Mouse (Mus musculus): Measurements from ENCODE around the gene Gm45021. TPM values are rescaled to one million over a fixed set of nuclear protein-coding genes. Genes with fewer than 3 reads are reported as not detected.

The Gm45021 gene
- total and polyA plus RNA-seq, 2 experiments from 2014 or later: not detected

DNA sequence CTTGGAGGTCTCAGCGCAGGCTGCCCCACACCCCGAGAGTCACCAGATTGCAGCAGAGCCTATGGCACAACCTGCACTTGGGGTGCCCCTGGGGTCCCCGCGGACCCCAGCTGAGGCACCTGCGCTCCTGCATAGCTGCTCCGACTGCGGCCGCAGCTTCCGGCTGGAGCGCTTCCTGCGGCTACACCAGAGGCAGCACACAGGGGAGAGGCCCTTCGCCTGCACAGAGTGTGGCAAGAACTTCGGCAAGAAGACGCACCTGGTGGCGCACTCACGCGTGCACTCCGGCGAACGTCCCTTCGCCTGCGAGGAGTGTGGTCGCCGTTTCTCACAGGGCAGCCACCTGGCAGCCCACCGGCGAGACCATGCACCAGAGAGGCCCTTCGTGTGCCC is 7.8 kb downstream of the Gm45021 start:
- 96% methylated on average over 27 of the region's 27 CpGs for WGBS

DNA sequence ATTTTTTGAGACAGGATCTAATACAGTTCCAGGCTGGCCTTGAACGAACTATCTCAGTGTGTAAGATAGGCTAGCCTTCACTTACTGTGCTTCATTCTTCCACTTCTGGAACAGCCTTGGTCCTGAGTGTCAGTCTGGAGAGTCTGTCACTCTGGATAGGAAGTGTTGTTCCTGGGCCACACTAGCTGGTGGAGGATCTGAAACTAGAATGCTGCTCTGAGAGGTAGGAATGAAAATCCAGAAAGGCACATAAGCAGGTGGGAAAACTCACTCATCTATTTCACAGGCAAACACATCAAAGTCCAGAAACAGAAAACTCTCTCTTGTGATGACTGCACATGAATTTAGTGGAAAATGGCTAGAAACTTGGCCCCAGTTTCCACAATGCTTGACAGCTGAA is 11.2 kb downstream of the Gm45021 start:
- Histone ChIP-seq H3K9me3 (ENCODE audit: low read length) (peaks cover 12% of the 10 kb centered on the region; the same call in 1 of the 2 replicates), H3K27ac (ENCODE audit: low read depth, low read length) (no peak overlapping the region), H3K4me3 (ENCODE audit: low read depth, low read length) (no peak overlapping the region), H3K36me3 (ENCODE audit: insufficient read depth) (peaks cover 30% of the 10 kb centered on the region), H3K9ac (no peak overlapping the region), H3K4me1 (ENCODE audit: insufficient read depth) (peaks cover 9% of the 10 kb centered on the region; the same call in 1 of the 2 replicates), H3K27me3 (ENCODE audit: insufficient read depth, low read length) (no peaks in the 10 kb centered on the region), H3K4me2 (ENCODE audit: low read depth) (no peak overlapping the region)
- WGBS: 91% methylated on average over 1 of the region's 1 CpGs
- ATAC-seq: no peak
- no peak for TF ChIP-seq CTCF (IDR thresholded peaks at IDR 0.05; ENCODE audit: low read depth)
- DNase-seq: no peak

More for the DNA sequence above, 7.8 kb downstream of the Gm45021 start:
- peaks cover 12% of the 10 kb centered on the region; the same call in 1 of the 2 replicates for H3K9me3 ChIP-seq (ENCODE audit: low read length)
- no peak overlapping the region for H3K27ac ChIP-seq (ENCODE audit: low read depth, low read length)
- TF ChIP-seq CTCF (IDR thresholded peaks at IDR 0.05; ENCODE audit: low read depth): no peak
- no peak for ATAC-seq
- peaks cover 30% of the 10 kb centered on the region for H3K36me3 ChIP-seq (ENCODE audit: insufficient read depth)
- no peak overlapping the region for H3K9ac ChIP-seq
- DNase-seq: no peak
- H3K27me3 ChIP-seq (ENCODE audit: insufficient read depth, low read length): no peaks in the 10 kb centered on the region
- no peak overlapping the region for H3K4me2 ChIP-seq (ENCODE audit: low read depth)
- no peak overlapping the region for H3K4me3 ChIP-seq (ENCODE audit: low read depth, low read length)
- 0 out of 2 replicates have a peak, but pooled peaks cover 3% of the 10 kb centered on the region for H3K4me1 ChIP-seq (ENCODE audit: insufficient read depth)

DNA sequence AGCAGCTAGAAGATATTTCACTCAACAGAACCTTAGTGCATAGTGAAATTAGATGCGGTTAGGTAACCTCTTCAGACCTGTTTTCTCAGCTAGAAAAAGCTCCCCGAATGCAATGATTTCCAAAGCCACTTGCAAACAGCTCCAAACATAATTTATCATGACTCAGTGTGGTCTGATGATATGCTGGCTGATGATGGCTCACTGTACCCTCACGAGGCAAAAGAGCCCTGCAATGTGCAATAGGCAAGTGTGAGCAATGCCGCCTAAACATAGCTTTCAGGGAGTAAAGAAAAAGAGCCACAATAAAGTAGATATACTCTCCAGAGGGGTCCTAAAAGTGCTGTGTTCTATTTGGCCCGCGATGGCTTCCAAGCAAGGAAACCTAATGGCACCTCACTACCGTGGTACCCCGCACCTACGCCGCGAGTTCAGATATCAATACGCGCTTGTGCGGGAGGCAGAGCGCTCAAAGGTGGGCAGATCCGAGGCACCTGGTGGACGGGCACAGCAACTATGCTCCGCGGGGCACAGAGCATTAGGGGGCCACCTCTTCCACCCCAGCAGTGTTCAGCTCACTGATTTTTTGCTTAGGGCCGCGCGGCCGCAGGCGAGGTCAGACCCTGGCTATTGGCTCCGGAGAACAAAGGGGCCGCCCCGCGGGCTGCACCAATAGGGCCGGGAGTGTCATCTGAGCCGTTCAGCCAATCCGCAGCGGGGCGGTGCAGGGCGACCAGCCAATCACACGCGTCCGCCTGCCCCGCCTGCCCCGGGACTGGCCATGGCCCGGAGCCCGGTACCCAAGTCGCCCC is 12.1 kb downstream of the Gm45021 start, which contains the start of gene Zfp775:
Gene Zfp775 (plus strand): TSS at position 793 of the 809 bp plus-strand sequence.
- H3K9me3 ChIP-seq (ENCODE audit: low read length): peaks cover 12% of the 10 kb centered on the region; the same call in 1 of the 2 replicates
- H3K4me2 ChIP-seq (ENCODE audit: low read depth): peak within 1 kb of the TSS; percentile 97
- no peak for TF ChIP-seq CTCF (IDR thresholded peaks at IDR 0.05; ENCODE audit: low read depth)
- peak; percentile 97 for DNase-seq
- no peaks in the 10 kb centered on the region for H3K27me3 ChIP-seq (ENCODE audit: insufficient read depth, low read length)
- H3K4me1 ChIP-seq (ENCODE audit: insufficient read depth): peaks cover 9% of the 10 kb centered on the region; the same call in 1 of the 2 replicates
- WGBS: 5% methylated on average over 42 of the region's 42 CpGs
- ATAC-seq: peak; percentile 99
- peak within 1 kb of the TSS; percentile 70 for H3K4me3 ChIP-seq (ENCODE audit: low read depth, low read length)
- H3K27ac ChIP-seq (ENCODE audit: low read depth, low read length): peak within 1 kb of the TSS; percentile 91
- peak within 1 kb of the TSS; percentile 94 for H3K9ac ChIP-seq
- H3K36me3 ChIP-seq (ENCODE audit: insufficient read depth): peaks cover 25% of the 10 kb centered on the region

DNA sequence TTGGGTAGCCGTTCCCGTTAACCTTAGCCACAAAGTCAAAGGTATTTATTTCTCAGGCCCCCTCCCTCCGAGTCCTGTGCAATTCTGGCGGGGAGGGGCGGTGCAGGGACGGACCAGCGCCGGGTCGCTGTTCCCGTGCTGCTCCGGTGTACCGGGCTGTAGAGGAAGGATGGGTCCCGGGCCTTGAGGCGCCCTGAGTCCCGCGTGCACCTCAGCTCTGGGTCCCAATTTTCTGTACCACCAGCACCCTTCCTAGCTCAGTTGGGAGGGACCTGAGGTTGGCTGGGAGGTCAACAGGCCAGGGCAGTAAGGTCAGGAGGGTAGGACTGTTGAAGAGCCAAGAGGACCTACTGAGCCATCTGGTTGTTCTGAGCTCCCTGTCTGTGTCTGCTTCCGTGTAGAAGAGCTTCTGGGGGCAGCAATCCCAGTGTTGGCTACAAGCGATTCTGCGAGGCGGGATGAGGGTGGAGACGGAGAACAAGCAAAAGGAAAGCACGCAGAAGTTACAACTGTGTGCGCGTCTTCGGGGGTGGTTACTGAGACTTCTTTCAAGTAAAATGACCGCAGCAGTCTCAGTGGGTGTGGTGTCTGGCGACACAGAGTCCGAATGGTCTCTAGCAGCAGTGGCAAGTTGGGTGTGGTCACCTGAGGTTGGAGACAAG is 12.8 kb downstream of the Gm45021 start:
- WGBS: 1% methylated on average over 27 of the region's 28 CpGs
- DNase-seq: peak; percentile 75

DNA sequence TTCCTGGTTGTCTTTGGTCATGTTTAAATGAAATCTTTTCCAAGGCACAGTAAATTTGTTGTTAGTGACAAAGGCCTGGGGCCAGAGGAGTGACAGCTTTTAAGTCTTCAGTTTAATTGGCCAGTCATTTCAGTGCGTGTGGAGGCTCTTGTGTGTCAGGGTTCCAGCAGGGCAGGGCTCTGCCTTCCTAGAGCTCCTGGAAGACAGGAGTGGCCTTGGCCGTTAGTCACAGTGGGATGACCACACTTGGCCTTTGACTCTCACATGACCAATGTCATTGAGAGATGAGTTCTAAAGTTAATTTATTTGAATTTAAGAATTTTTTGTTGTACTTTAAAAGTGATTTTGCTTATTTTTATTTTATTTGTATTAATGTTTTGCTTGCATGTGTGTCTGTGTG is 18.7 kb downstream of the Gm45021 start:
- WGBS: 57% methylated on average over 2 of the region's 2 CpGs
- no peak overlapping the region for H3K9ac ChIP-seq
- no peaks in the 10 kb centered on the region for H3K27me3 ChIP-seq (ENCODE audit: insufficient read depth, low read length)
- H3K4me2 ChIP-seq (ENCODE audit: low read depth): no peak overlapping the region
- no peak overlapping the region for H3K4me3 ChIP-seq (ENCODE audit: low read depth, low read length)
- TF ChIP-seq CTCF (IDR thresholded peaks at IDR 0.05; ENCODE audit: low read depth): no peak
- no peak overlapping the region for H3K27ac ChIP-seq (ENCODE audit: low read depth, low read length)
- H3K9me3 ChIP-seq (ENCODE audit: low read length): no peaks in the 10 kb centered on the region
- peaks cover 3% of the 10 kb centered on the region; the same call in 1 of the 2 replicates for H3K36me3 ChIP-seq (ENCODE audit: insufficient read depth)
- ATAC-seq (no peak), DNase-seq (no peak)
- H3K4me1 ChIP-seq (ENCODE audit: insufficient read depth): 0 out of 2 replicates have a peak, but pooled peaks cover 2% of the 10 kb centered on the region

More for the DNA sequence above, 12.8 kb downstream of the Gm45021 start:
- Histone ChIP-seq H3K4me3 (ENCODE audit: low read depth, low read length) (peak overlapping the region; percentile 70), H3K4me1 (ENCODE audit: insufficient read depth) (peaks cover 9% of the 10 kb centered on the region; the same call in 1 of the 2 replicates), H3K27ac (ENCODE audit: low read depth, low read length) (peak overlapping the region; percentile 91), H3K9ac (peak overlapping the region; percentile 94), H3K36me3 (ENCODE audit: insufficient read depth) (peaks cover 18% of the 10 kb centered on the region), H3K27me3 (ENCODE audit: insufficient read depth, low read length) (no peaks in the 10 kb centered on the region), H3K4me2 (ENCODE audit: low read depth) (peak overlapping the region; percentile 97), H3K9me3 (ENCODE audit: low read length) (0 out of 2 replicates have a peak, but pooled peaks cover 6% of the 10 kb centered on the region)
- no peak for TF ChIP-seq CTCF (IDR thresholded peaks at IDR 0.05; ENCODE audit: low read depth)
- ATAC-seq: peak; percentile 76

DNA sequence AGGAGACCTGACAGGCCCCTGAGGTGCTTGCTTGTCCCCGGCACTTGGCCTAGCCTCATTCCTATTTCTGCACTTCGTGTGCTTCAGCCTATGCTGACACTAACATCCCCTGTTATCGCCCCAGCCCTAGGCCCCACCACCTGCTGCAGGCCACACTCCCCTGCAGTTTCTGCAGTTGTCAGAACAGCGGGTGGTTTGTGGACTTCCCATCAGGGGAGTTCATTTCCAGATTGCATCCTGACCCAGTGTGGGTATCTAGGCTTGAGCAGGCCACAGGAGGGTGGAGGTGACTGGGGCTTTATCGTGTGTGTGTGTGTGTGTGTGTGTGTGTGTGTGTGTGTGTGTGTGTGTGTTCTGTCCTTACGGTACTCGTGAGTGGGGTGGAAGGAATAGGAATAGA is 20.1 kb downstream of the Gm45021 start:
- no peak for ATAC-seq
- H3K9ac ChIP-seq: no peak overlapping the region

More for the DNA sequence above, 20.1 kb downstream of the Gm45021 start:
- H3K4me1 ChIP-seq (ENCODE audit: insufficient read depth): no peaks in the 10 kb centered on the region
- H3K4me2 ChIP-seq (ENCODE audit: low read depth): no peak overlapping the region
- no peak for TF ChIP-seq CTCF (IDR thresholded peaks at IDR 0.05; ENCODE audit: low read depth)
- 73% methylated on average over 7 of the region's 7 CpGs for WGBS
- H3K9me3 ChIP-seq (ENCODE audit: low read length): no peaks in the 10 kb centered on the region
- DNase-seq: no peak
- no peak overlapping the region for H3K4me3 ChIP-seq (ENCODE audit: low read depth, low read length)
- no peak overlapping the region for H3K27ac ChIP-seq (ENCODE audit: low read depth, low read length)
- peaks cover 11% of the 10 kb centered on the region for H3K36me3 ChIP-seq (ENCODE audit: insufficient read depth)
- H3K27me3 ChIP-seq (ENCODE audit: insufficient read depth, low read length): no peaks in the 10 kb centered on the region
